Mouse (Mus musculus) kidney, adult 2 months (tissue): ENCODE measurements around the gene Gsk3b.

ENCODE experiments used
- CTCF ChIP-seq: fragments of 200-500 bp; conservative IDR thresholded peaks from 2 replicates; pipeline ENCODE4 v1.5.1; 2011; ENCODE audit warnings: low read depth, mild to moderate bottlenecking, control low read depth, low read length, moderate library complexity, mixed read lengths; ENCODE audit not compliant: insufficient read depth, insufficient read length
- POLR2A ChIP-seq: fragments of 200-500 bp; IDR thresholded peaks from one replicate; pipeline ENCODE4 v1.6.1; 2011; ENCODE audit warnings: low read depth, low read length, control low read depth

DNA sequence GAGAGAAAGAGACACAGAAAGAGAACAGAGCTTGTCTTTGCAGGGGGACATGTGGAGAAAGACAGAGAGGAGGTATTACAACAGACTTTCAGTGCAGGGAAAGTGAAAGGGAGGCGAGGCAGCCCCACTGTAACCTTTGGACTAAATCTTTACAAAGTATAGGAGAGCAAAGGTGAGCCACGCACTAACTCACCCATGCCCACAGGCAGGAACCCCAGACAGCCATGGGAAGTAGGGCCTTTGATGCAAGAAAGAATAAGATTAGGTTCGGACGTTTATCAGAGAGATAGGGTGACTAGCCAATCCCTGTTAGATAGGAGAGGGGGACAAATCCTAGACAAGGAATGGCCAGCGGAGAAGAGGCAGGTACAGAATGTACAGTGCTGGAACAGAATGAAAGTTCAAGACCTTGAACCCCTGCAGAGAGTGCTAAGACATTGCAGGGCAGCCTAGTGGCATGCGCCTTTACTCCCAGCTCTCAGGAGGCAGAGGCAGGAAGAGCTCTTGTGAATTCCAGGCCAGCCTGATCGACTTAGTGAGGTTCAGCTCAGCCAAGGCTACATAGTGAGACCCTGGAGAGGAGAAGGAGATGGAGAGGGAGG is 193.9 kb downstream of the Gsk3b start:
- TF ChIP-seq CTCF (no peak), POLR2A (no peak)
